Mouse (Mus musculus): ENCODE data around the gene Adk. TPM values are rescaled to one million over a fixed set of nuclear protein-coding genes. Genes with fewer than 3 reads are reported as not detected.

Gene Adk
- total and polyA plus RNA-seq, 3 experiments, result 47.9 to 129 (median 59.0) TPM

GRCm38 (mm10) chr14:21457876-21458275 lies 405.5 kb downstream of the Adk start:
- dilution Hi-C loops (cut with MboI; ENCODE audit: extremely low pct_ligation_motif_present, extremely low pct_unique_long_range_greater_than_20kb, low sequenced_read_pairs) (no loop called here), in situ Hi-C loops (cut with MboI; ENCODE audit: low pct_ligation_motif_present, low pct_unique_long_range_greater_than_20kb, low sequenced_read_pairs) (no loop called here)
- Histone ChIP-seq H3K4me3 (replicated peaks in 1 of 3; ENCODE audit: low read depth in 2 of 3, low read length in 2 of 3, poor library complexity in 1 of 3) (no peak overlapping the region), H3K4me2 (ENCODE audit: insufficient read depth, low read depth, poor library complexity, severe bottlenecking) (no peak overlapping the region), H3K4me1 (ENCODE audit: control insufficient read depth in 1 of 2, insufficient read depth in 2 of 2) (no peaks in the 10 kb centered on the region), H3K9ac (ENCODE audit: insufficient read depth, low read depth) (no peak overlapping the region), H3K27me3 (replicated peaks) (no peaks in the 10 kb centered on the region), H3K36me3 (replicated peaks in 1 of 2; ENCODE audit: control insufficient read depth in 1 of 2, insufficient read depth in 1 of 2, low read length in 1 of 2) (no peaks in the 10 kb centered on the region), H3K79me2 (replicated peaks; ENCODE audit: control insufficient read depth, extremely low read depth, insufficient read depth, poor library complexity, severe bottlenecking) (no peaks in the 10 kb centered on the region), H3K27ac (ENCODE audit: insufficient read depth, low read depth) (no peak overlapping the region), H3K9me3 (replicated peaks; ENCODE audit: low read length) (no peaks in the 10 kb centered on the region)
- DNase-seq (ENCODE audit: extremely low read depth), result no peak
- TF ChIP-seq TCF12 (IDR thresholded peaks at IDR 0.05; ENCODE audit: low read depth, low read length) (no peak), MAZ (IDR thresholded peaks at IDR 0.05; ENCODE audit: low read depth, low read length) (no peak), CHD1 (IDR thresholded peaks at IDR 0.05; ENCODE audit: low read depth, low read length) (no peak)

DNA sequence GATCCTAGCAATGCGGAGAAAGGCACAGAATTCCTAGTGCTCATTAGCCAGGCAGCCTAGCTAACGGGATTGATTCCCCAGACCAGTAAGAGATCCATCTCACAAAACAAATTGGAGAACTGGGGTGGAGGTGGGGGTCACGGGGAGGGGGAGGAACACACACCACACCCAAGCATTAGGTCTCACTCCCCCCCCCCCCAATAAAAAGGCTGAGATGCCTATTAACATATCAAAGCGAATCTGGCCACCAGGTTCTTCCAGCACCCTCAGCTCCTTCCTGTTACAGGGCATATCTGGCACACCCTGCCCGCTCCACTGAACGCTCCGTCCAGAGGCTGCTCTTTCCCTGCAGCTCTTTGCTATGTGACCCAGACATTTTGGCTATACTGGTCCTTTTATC lies 406.3 kb downstream of the Adk start:
- in situ Hi-C loops (cut with MboI; ENCODE audit: low pct_ligation_motif_present, low pct_unique_long_range_greater_than_20kb, low sequenced_read_pairs), result no loop called here
- H3K9me3 ChIP-seq (replicated peaks; ENCODE audit: low read length), result no peaks in the 10 kb centered on the region
- H3K27me3 ChIP-seq (replicated peaks), result no peaks in the 10 kb centered on the region
- DNase-seq (ENCODE audit: extremely low read depth), result no peak
- no peak overlapping the region for H3K4me2 ChIP-seq (ENCODE audit: insufficient read depth, low read depth, poor library complexity, severe bottlenecking)
- H3K36me3 ChIP-seq (replicated peaks in 1 of 2; ENCODE audit: control insufficient read depth in 1 of 2, insufficient read depth in 1 of 2, low read length in 1 of 2), result no peaks in the 10 kb centered on the region
- H3K4me3 ChIP-seq (replicated peaks in 1 of 3; ENCODE audit: low read depth in 2 of 3, low read length in 2 of 3, poor library complexity in 1 of 3), result no peak overlapping the region
- H3K9ac ChIP-seq (ENCODE audit: insufficient read depth, low read depth), result no peak overlapping the region
- H3K27ac ChIP-seq (ENCODE audit: insufficient read depth, low read depth), result no peak overlapping the region
- dilution Hi-C loops (cut with MboI; ENCODE audit: extremely low pct_ligation_motif_present, extremely low pct_unique_long_range_greater_than_20kb, low sequenced_read_pairs), result no loop called here
- no peaks in the 10 kb centered on the region for H3K79me2 ChIP-seq (replicated peaks; ENCODE audit: control insufficient read depth, extremely low read depth, insufficient read depth, poor library complexity, severe bottlenecking)
- no peak for TF ChIP-seq KAT2A (IDR thresholded peaks at IDR 0.05; ENCODE audit: insufficient replicate concordance, low read length)
- TF ChIP-seq E2F4 (IDR thresholded peaks at IDR 0.05; ENCODE audit: insufficient replicate concordance, low read depth, low read length), result no peak
- TF ChIP-seq ZKSCAN1 (IDR thresholded peaks at IDR 0.05; ENCODE audit: borderline replicate concordance, low read depth, low read length), result no peak
- no peak for TF ChIP-seq MAZ (IDR thresholded peaks at IDR 0.05; ENCODE audit: low read depth, low read length)
- no peak for TF ChIP-seq SIN3A (IDR thresholded peaks at IDR 0.05; ENCODE audit: low read length)
- no peak for TF ChIP-seq CHD1 (IDR thresholded peaks at IDR 0.05; ENCODE audit: low read depth, low read length)
- no peak for TF ChIP-seq ZMIZ1 (IDR thresholded peaks at IDR 0.05; ENCODE audit: low read depth, low read length)
- H3K4me1 ChIP-seq (ENCODE audit: control insufficient read depth in 1 of 2, insufficient read depth in 2 of 2), result no peaks in the 10 kb centered on the region

- no peak overlapping the region for H3K27ac ChIP-seq (ENCODE audit: insufficient read depth, low read depth)
- dilution Hi-C loops (cut with MboI; ENCODE audit: extremely low pct_ligation_motif_present, extremely low pct_unique_long_range_greater_than_20kb, low sequenced_read_pairs), result no loop called here
Measured at GRCm38 (mm10) chr14:21459163-21459562, 406.8 kb downstream of the Adk start.

More at GRCm38 (mm10) chr14:21459163-21459562, 406.8 kb downstream of the Adk start:
- Histone ChIP-seq H3K4me1 (ENCODE audit: control insufficient read depth in 1 of 2, insufficient read depth in 2 of 2) (no peaks in the 10 kb centered on the region), H3K79me2 (replicated peaks; ENCODE audit: control insufficient read depth, extremely low read depth, insufficient read depth, poor library complexity, severe bottlenecking) (no peaks in the 10 kb centered on the region), H3K9me3 (replicated peaks; ENCODE audit: low read length) (no peaks in the 10 kb centered on the region), H3K4me2 (ENCODE audit: insufficient read depth, low read depth, poor library complexity, severe bottlenecking) (no peak overlapping the region), H3K4me3 (replicated peaks in 1 of 3; ENCODE audit: low read depth in 2 of 3, low read length in 2 of 3, poor library complexity in 1 of 3) (no peak overlapping the region), H3K27me3 (replicated peaks) (no peaks in the 10 kb centered on the region), H3K36me3 (replicated peaks in 1 of 2; ENCODE audit: control insufficient read depth in 1 of 2, insufficient read depth in 1 of 2, low read length in 1 of 2) (no peaks in the 10 kb centered on the region), H3K9ac (ENCODE audit: insufficient read depth, low read depth) (no peak overlapping the region)
- no peak for TF ChIP-seq RCOR1 (conservative IDR thresholded peaks at IDR 0.05; ENCODE audit: low read depth, low read length)
- TF ChIP-seq UBTF (IDR thresholded peaks at IDR 0.05; ENCODE audit: low read depth, low read length), result no peak
- TF ChIP-seq SIN3A (IDR thresholded peaks at IDR 0.05; ENCODE audit: low read length), result no peak
- TF ChIP-seq ZMIZ1 (IDR thresholded peaks at IDR 0.05; ENCODE audit: low read depth, low read length), result no peak
- no peak for TF ChIP-seq POLR2AphosphoS2 (IDR thresholded peaks at IDR 0.05; ENCODE audit: low read depth, low read length)
- no peak for TF ChIP-seq ELF1 (IDR thresholded peaks at IDR 0.05; ENCODE audit: low read depth, low read length)
- TF ChIP-seq E2F4 (IDR thresholded peaks at IDR 0.05; ENCODE audit: insufficient replicate concordance, low read depth, low read length), result no peak
- no peak for TF ChIP-seq EP300 (IDR thresholded peaks at IDR 0.05; ENCODE audit: low read length)
- TF ChIP-seq USF1 (IDR thresholded peaks at IDR 0.05; ENCODE audit: low read depth, low read length), result no peak
- TF ChIP-seq NRF1 (IDR thresholded peaks at IDR 0.05; ENCODE audit: low read depth, low read length), result no peak
- TF ChIP-seq HCFC1 (IDR thresholded peaks at IDR 0.05; ENCODE audit: low read depth, low read length), result no peak
- TF ChIP-seq ZNF384 (IDR thresholded peaks at IDR 0.05; ENCODE audit: low read depth, low read length), result no peak
- TF ChIP-seq CTCF (conservative IDR thresholded peaks at IDR 0.05 in 1 of 2, IDR thresholded peaks at IDR 0.05 in 1 of 2; ENCODE audit: low read depth in 2 of 2, low read length in 2 of 2), result no peak
- in situ Hi-C loops (cut with MboI; ENCODE audit: low pct_ligation_motif_present, low pct_unique_long_range_greater_than_20kb, low sequenced_read_pairs), result no loop called here
- DNase-seq (ENCODE audit: extremely low read depth), result no peak

All from CH12.LX (cell line).